Mouse (Mus musculus): ENCODE data around the gene Cc2d1a. TPM values are rescaled to one million over a fixed set of nuclear protein-coding genes. Genes with fewer than 3 reads are reported as not detected.

Cc2d1a gene
- polyA plus RNA-seq, 1 experiment = 18.0 TPM

DNA sequence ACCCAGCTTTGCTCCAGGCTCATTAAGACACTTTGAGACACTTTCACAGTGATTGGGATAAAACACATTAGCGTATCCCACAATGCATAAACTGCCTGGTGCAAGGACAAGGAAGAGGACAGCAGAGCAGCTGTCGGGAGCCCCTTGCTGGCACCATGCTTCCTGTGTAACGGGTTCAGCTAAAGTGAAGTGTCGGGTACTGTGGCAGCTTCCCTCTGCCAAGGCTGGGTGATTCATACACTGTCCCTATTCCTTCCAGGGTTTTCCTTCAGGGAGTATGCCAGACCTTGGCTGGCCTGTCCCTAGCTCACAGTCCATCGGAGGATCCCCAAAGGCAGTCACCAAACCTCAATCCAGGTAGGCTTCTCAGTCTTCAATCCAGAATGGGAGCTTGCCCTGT, 22.4 kb upstream of the Cc2d1a start:
- Histone ChIP-seq H3K4me3 (ENCODE audit: low read depth, low read length) (no peak overlapping the region), H3K9me3 (replicated peaks; ENCODE audit: control insufficient read depth, insufficient read depth, low read length, poor library complexity, severe bottlenecking) (no peaks in the 10 kb centered on the region), H3K27me3 (ENCODE audit: control insufficient read depth, insufficient read depth, low read length, poor library complexity, severe bottlenecking) (no peaks in the 10 kb centered on the region), H3K4me1 (ENCODE audit: control insufficient read depth, insufficient read depth, low read length) (no peaks in the 10 kb centered on the region), H3K27ac (ENCODE audit: insufficient read depth, low read length) (no peak overlapping the region), H3K9ac (ENCODE audit: low read depth, poor library complexity, severe bottlenecking) (no peak overlapping the region), H3K36me3 (ENCODE audit: control insufficient read depth, insufficient read depth, low read length, poor library complexity, severe bottlenecking) (peaks cover 13% of the 10 kb centered on the region)
- no peak for TF ChIP-seq EP300 (IDR thresholded peaks at IDR 0.05; ENCODE audit: insufficient read depth, low read depth, low read length)
- no peak for TF ChIP-seq CTCF (IDR thresholded peaks at IDR 0.05; ENCODE audit: low read depth, low read length)
- no peak for TF ChIP-seq POLR2A (IDR thresholded peaks at IDR 0.05; ENCODE audit: insufficient read depth, low read length)

DNA sequence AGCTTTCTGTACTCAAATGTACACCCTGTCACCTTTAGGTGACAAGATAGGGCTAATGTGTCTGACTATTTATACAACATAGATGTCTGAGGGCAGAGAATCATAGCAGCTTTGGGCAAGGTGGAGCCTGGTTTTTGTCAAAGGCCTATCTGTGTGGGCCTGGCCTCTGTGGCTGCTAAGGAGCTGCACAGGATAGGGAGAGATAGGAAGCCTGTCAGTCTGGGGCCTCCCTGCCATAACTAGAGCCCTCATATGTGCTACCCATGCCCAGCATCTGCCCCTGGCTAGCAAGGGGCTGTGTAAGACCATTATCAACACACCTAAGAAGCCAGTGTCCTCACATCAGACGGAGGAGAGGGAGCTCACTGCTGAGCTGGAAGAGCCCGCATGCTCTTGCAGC, 20.0 kb upstream of the Cc2d1a start:
- Histone ChIP-seq H3K9me3 (replicated peaks; ENCODE audit: control insufficient read depth, insufficient read depth, low read length, poor library complexity, severe bottlenecking) (no peaks in the 10 kb centered on the region), H3K27me3 (ENCODE audit: control insufficient read depth, insufficient read depth, low read length, poor library complexity, severe bottlenecking) (no peaks in the 10 kb centered on the region), H3K9ac (ENCODE audit: low read depth, poor library complexity, severe bottlenecking) (no peak overlapping the region)

DNA sequence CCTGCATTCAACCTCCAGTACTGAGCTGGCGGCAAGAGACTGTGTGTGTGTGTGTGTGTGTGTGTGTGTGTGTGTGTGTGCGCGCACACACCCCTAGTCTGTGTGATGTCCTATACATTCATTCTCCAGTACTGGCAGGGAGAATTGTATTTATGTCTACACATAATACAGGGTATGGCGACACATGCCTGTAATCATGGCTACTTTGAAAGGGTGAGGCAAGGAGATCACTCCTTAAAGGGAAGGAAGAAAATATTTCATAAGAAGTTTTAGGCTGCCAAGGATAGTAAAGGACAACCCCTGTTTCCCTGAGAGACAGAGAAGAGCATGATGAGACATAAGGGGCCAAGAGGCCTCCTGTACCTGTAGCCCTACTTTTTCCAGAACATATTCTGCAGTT, 9.9 kb upstream of the Cc2d1a start:
- Histone ChIP-seq H3K27ac (ENCODE audit: insufficient read depth, low read length) (no peak overlapping the region), H3K9ac (ENCODE audit: low read depth, poor library complexity, severe bottlenecking) (no peak overlapping the region), H3K4me1 (ENCODE audit: control insufficient read depth, insufficient read depth, low read length) (no peaks in the 10 kb centered on the region), H3K36me3 (ENCODE audit: control insufficient read depth, insufficient read depth, low read length, poor library complexity, severe bottlenecking) (no peaks in the 10 kb centered on the region), H3K27me3 (ENCODE audit: control insufficient read depth, insufficient read depth, low read length, poor library complexity, severe bottlenecking) (no peaks in the 10 kb centered on the region), H3K9me3 (replicated peaks; ENCODE audit: control insufficient read depth, insufficient read depth, low read length, poor library complexity, severe bottlenecking) (no peaks in the 10 kb centered on the region), H3K4me3 (ENCODE audit: low read depth, low read length) (no peak overlapping the region)
- TF ChIP-seq EP300 (IDR thresholded peaks at IDR 0.05; ENCODE audit: insufficient read depth, low read depth, low read length) (no peak), POLR2A (IDR thresholded peaks at IDR 0.05; ENCODE audit: insufficient read depth, low read length) (no peak), CTCF (IDR thresholded peaks at IDR 0.05; ENCODE audit: low read depth, low read length) (no peak)

More for the DNA sequence above, 20.0 kb upstream of the Cc2d1a start:
- H3K4me1 ChIP-seq (ENCODE audit: control insufficient read depth, insufficient read depth, low read length) = no peaks in the 10 kb centered on the region
- H3K4me3 ChIP-seq (ENCODE audit: low read depth, low read length) = no peak overlapping the region
- TF ChIP-seq EP300 (IDR thresholded peaks at IDR 0.05; ENCODE audit: insufficient read depth, low read depth, low read length) (no peak), POLR2A (IDR thresholded peaks at IDR 0.05; ENCODE audit: insufficient read depth, low read length) (no peak), CTCF (IDR thresholded peaks at IDR 0.05; ENCODE audit: low read depth, low read length) (no peak)
- H3K36me3 ChIP-seq (ENCODE audit: control insufficient read depth, insufficient read depth, low read length, poor library complexity, severe bottlenecking) = peaks cover 9% of the 10 kb centered on the region
- no peak overlapping the region for H3K27ac ChIP-seq (ENCODE audit: insufficient read depth, low read length)

DNA sequence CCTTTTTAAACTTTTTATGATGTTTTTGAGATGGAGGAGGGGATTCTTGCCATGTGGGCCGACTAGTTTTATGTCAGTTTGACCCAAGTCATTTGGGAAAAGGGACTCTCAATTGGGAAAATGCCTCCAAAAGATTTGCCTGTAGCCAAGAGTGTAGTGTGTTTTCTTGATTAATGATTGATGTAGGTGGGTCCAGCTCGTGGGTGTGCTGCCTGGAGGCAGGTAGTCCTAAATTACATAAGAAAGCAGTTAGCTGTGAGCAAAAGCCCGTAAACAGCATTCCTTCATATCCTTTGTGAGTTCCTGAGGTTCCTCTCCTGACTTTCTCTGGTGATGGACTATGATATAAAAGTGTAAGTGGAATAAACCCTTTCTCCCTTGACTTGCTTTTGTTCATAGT, 1.4 kb upstream of the Cc2d1a start:
- Histone ChIP-seq H3K4me1 (ENCODE audit: control insufficient read depth, insufficient read depth, low read length) (peaks cover 7% of the 10 kb centered on the region), H3K36me3 (ENCODE audit: control insufficient read depth, insufficient read depth, low read length, poor library complexity, severe bottlenecking) (no peaks in the 10 kb centered on the region), H3K27me3 (ENCODE audit: control insufficient read depth, insufficient read depth, low read length, poor library complexity, severe bottlenecking) (no peaks in the 10 kb centered on the region), H3K27ac (ENCODE audit: insufficient read depth, low read length) (peak overlapping the region; percentile 80), H3K9me3 (replicated peaks; ENCODE audit: control insufficient read depth, insufficient read depth, low read length, poor library complexity, severe bottlenecking) (no peaks in the 10 kb centered on the region), H3K4me3 (ENCODE audit: low read depth, low read length) (peak overlapping the region; percentile 22; the same call in 1 of the 2 replicates), H3K9ac (ENCODE audit: low read depth, poor library complexity, severe bottlenecking) (0 out of 2 replicates have a peak overlapping the region, but pooled peaks have one; percentile 0)
- TF ChIP-seq EP300 (IDR thresholded peaks at IDR 0.05; ENCODE audit: insufficient read depth, low read depth, low read length) (peak; percentile 66; the same call in 1 of the 2 replicates), POLR2A (IDR thresholded peaks at IDR 0.05; ENCODE audit: insufficient read depth, low read length) (no peak)

DNA sequence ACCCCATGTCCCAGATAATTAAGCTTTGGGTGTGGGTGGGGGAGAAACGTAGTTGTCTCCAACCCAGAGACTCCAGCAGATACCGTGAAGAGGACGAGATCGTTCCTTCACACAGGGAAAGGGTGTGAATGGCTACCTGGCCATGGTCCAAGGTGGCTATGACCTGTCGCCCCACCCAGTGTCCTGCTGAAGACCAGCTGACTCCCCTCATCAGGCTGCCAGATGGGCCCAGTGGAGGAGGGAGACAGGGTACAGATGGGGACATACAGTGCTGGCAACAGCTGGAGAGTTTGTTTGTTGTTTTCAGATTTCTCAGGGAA, 755 bp upstream of the Cc2d1a start:
- H3K4me3 ChIP-seq (ENCODE audit: low read depth, low read length) = peak overlapping the region; percentile 61
- H3K9ac ChIP-seq (ENCODE audit: low read depth, poor library complexity, severe bottlenecking) = peak overlapping the region; percentile 30

DNA sequence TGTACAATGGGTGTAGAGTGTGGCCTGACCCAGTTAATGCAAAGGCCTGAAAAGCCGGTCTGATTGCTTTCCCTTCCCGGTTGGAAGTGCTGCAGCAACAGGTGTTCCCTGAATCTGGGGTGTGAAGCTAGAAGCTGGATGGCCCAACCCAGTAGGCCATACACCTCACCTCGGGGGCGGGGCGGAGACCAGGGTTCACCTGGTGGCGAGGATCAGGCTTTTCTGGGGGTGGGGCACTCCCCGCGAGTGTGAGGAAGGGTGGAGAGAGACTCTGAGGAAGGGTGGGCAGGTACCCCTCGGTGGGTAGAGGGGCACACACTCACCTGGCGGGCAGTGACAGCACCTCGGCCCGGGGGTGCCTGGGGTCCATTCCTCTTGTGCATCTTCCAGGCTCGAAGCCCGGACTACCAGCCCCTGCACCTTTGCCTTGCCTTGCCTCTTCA, 391 bp downstream of the Cc2d1a start:
- Histone ChIP-seq H3K9me3 (replicated peaks; ENCODE audit: control insufficient read depth, insufficient read depth, low read length, poor library complexity, severe bottlenecking) (no peaks in the 10 kb centered on the region), H3K27ac (ENCODE audit: insufficient read depth, low read length) (peak overlapping the region; percentile 52), H3K4me3 (ENCODE audit: low read depth, low read length) (peak overlapping the region; percentile 77), H3K27me3 (ENCODE audit: control insufficient read depth, insufficient read depth, low read length, poor library complexity, severe bottlenecking) (no peaks in the 10 kb centered on the region), H3K36me3 (ENCODE audit: control insufficient read depth, insufficient read depth, low read length, poor library complexity, severe bottlenecking) (peaks cover 16% of the 10 kb centered on the region), H3K9ac (ENCODE audit: low read depth, poor library complexity, severe bottlenecking) (peak overlapping the region; percentile 70), H3K4me1 (ENCODE audit: control insufficient read depth, insufficient read depth, low read length) (peaks cover 7% of the 10 kb centered on the region)
- TF ChIP-seq POLR2A (IDR thresholded peaks at IDR 0.05; ENCODE audit: insufficient read depth, low read length) (no peak), EP300 (IDR thresholded peaks at IDR 0.05; ENCODE audit: insufficient read depth, low read depth, low read length) (peak; percentile 80)

More for the DNA sequence above, 755 bp upstream of the Cc2d1a start:
- Histone ChIP-seq H3K4me1 (ENCODE audit: control insufficient read depth, insufficient read depth, low read length) (peaks cover 7% of the 10 kb centered on the region), H3K9me3 (replicated peaks; ENCODE audit: control insufficient read depth, insufficient read depth, low read length, poor library complexity, severe bottlenecking) (no peaks in the 10 kb centered on the region), H3K36me3 (ENCODE audit: control insufficient read depth, insufficient read depth, low read length, poor library complexity, severe bottlenecking) (peaks cover 4% of the 10 kb centered on the region), H3K27me3 (ENCODE audit: control insufficient read depth, insufficient read depth, low read length, poor library complexity, severe bottlenecking) (no peaks in the 10 kb centered on the region), H3K27ac (ENCODE audit: insufficient read depth, low read length) (no peak overlapping the region)
- TF ChIP-seq EP300 (IDR thresholded peaks at IDR 0.05; ENCODE audit: insufficient read depth, low read depth, low read length) (peak; percentile 79; the same call in 1 of the 2 replicates), POLR2A (IDR thresholded peaks at IDR 0.05; ENCODE audit: insufficient read depth, low read length) (no peak)

All from ES-Bruce4 (cell line).